Mouse (Mus musculus): Measurements from ENCODE around the gene Ccni.

DNA sequence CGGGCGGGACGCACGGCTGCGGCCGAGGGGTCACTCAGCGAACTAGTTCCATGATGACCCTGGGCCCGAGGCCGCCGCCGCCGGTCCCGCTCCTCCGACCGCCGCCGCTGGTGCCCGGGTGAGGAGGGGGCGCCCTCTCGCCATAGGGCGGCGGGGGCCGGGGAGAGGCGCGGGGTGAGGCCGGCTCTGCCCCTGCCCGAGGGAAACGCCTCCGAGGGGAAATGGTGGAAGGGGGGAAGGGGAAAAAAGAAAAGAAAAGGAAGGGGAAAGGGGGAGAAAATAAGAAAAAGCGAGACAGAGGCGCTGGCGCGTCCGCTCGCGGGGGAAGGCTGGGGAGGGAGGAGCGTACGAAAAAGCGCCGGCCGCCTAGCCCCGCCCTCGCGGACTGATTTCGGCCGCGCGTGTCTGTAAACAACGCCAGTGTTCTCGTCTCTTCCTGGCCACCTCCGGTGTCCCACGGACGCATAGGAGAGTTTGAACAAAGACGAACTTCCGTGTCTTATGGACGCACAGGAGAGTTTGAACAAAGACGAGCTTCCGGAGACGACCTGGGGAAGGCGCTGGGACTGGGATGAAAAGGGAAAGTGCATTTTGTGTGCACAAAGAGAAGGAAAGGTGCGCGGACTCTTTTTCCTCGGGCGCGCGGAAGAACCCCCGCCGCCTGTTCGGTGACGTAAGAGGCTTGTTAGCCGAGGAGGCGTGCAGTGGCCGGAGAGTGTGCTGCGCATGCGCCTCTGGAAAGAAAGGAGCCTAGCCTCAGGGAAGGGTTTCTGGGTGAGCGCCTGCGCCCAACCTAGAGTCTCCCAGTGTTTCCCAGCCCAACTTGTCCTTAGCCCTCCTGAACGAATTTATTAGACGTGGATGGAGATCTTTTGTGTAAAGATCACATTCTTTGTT lies at the start of gene Ccni, which contains the start of gene 2010109A12Rik:
- TF ChIP-seq CTCF (IDR thresholded peaks at IDR 0.05): no peak
- TF ChIP-seq EP300 (IDR thresholded peaks at IDR 0.05; ENCODE audit: insufficient read depth, low read depth, low read length): no peak; the same call in 1 of the 2 replicates

Measured in heart, adult 2 months (tissue).